Mouse (Mus musculus) urinary bladder, adult 2 months (tissue): ENCODE measurements at regions not wholly inside any gene's neighbourhood (a gene's known extent, or its start where the extent isn't known, plus 50 kb on each side); places are given as distances from the start of the nearest gene placed in this dataset.

Experiments used
- DNase-seq: peaks from one replicate; pipeline ENCODE4 v3.0.0; 2022; ENCODE audit warnings: low spot score

- no peak for DNase-seq
Measured at GRCm38 (mm10) chr14:105056171-105056570, 121.0 kb downstream of the Rbm26 start.

- no peak for DNase-seq
Measured at GRCm38 (mm10) chr14:105038798-105039197, 138.3 kb downstream of the Rbm26 start.

GRCm38 (mm10) chr14:105034712-105035377 lies 142.3 kb downstream of the Rbm26 start:
- DNase-seq: no peak

GRCm38 (mm10) chr14:105019971-105020370 lies 157.2 kb downstream of the Rbm26 start:
- DNase-seq: no peak

GRCm38 (mm10) chr14:105016089-105016846 lies 160.9 kb downstream of the Rbm26 start:
- DNase-seq: no peak

GRCm38 (mm10) chr14:105015278-105015677 lies 161.8 kb downstream of the Rbm26 start:
- DNase-seq: no peak

- DNase-seq: no peak
Measured at GRCm38 (mm10) chr14:105010742-105011141, 166.4 kb downstream of the Rbm26 start.

GRCm38 (mm10) chr14:105008331-105008730 lies 168.8 kb downstream of the Rbm26 start:
- no peak for DNase-seq

- no peak for DNase-seq
Measured at GRCm38 (mm10) chr14:104994066-104994465, 183.1 kb downstream of the Rbm26 start.

- DNase-seq: no peak
Measured at GRCm38 (mm10) chr14:104966046-104966445, 211.1 kb downstream of the Rbm26 start.

GRCm38 (mm10) chr14:104943450-104943849 lies 233.7 kb downstream of the Rbm26 start:
- DNase-seq: no peak

GRCm38 (mm10) chr14:104939961-104940360 lies 237.2 kb downstream of the Rbm26 start:
- DNase-seq: no peak

- no peak for DNase-seq
Measured at GRCm38 (mm10) chr14:104937083-104937864, 239.9 kb downstream of the Rbm26 start.

- DNase-seq: no peak
Measured at GRCm38 (mm10) chr14:104935956-104936355, 241.2 kb downstream of the Rbm26 start.

GRCm38 (mm10) chr14:104905706-104906105 lies 271.4 kb downstream of the Rbm26 start:
- no peak for DNase-seq

GRCm38 (mm10) chr14:104902120-104903027 lies 274.8 kb downstream of the Rbm26 start:
- DNase-seq: no peak

GRCm38 (mm10) chr14:104901072-104901471 lies 276.1 kb downstream of the Rbm26 start:
- DNase-seq: no peak

- DNase-seq: no peak
Measured at GRCm38 (mm10) chr14:104871203-104871602, 305.9 kb downstream of the Rbm26 start.

- DNase-seq: no peak
Measured at GRCm38 (mm10) chr14:104867540-104867939, 309.6 kb downstream of the Rbm26 start.

GRCm38 (mm10) chr14:104863881-104864280 lies 313.2 kb downstream of the Rbm26 start:
- no peak for DNase-seq

- DNase-seq: no peak
Measured at GRCm38 (mm10) chr14:104855913-104856312, 321.2 kb downstream of the Rbm26 start.
